Mouse (Mus musculus): ENCODE results near the gene Srms. TPM values are rescaled to one million over a fixed set of nuclear protein-coding genes. Genes with fewer than 3 reads are reported as not detected.
A peak's percentile ranks its signal among the peaks of the same experiment; 100 is the strongest.

Gene Srms
- 0.29 TPM in 1 of 2 replicates, not detected in the other for polyA plus RNA-seq (2014; fragmentation: Nextera tagmentation; extraction: Ambion mirVana)

GRCm38 (mm10) chr2:181213021-181213445, at the start of gene Srms:
Srms (minus strand) TSS chr2:181213185.
- peak; percentile 22; the same call in 1 of the 2 replicates for ATAC-seq (replicated peaks; ENCODE audit: insufficient number of reproducible peaks, low FRiP score, low TSS enrichment)
- Histone ChIP-seq H3K4me1 (ENCODE audit: control insufficient read depth, insufficient read depth, low read length) (no peaks in the 10 kb centered on the region), H3K4me3 (ENCODE audit: low read depth, low read length) (peak within 1 kb of the TSS; percentile 32), H3K9ac (ENCODE audit: low read depth, low read length) (no peak within 1 kb of the TSS), H3K4me2 (peak within 1 kb of the TSS; percentile 68), H3K9me3 (replicated peaks; ENCODE audit: control insufficient read depth, low read length) (no peaks in the 10 kb centered on the region), H3K27me3 (ENCODE audit: control insufficient read depth, insufficient read depth, low read length) (peaks cover 54% of the 10 kb centered on the region), H3K36me3 (ENCODE audit: control insufficient read depth, insufficient read depth, low read length) (no peaks in the 10 kb centered on the region), H3K27ac (ENCODE audit: low read depth, low read length) (no peak within 1 kb of the TSS)
- 3% methylated on average over 17 of the region's 17 CpGs for WGBS (ENCODE audit: insufficient replicate concordance)

GRCm38 (mm10) chr2:181253248-181253647, 40.3 kb upstream of the Srms start:
- no peak overlapping the region for H3K4me3 ChIP-seq (ENCODE audit: low read depth, low read length)
- H3K9me3 ChIP-seq (replicated peaks; ENCODE audit: control insufficient read depth, low read length), result no peaks in the 10 kb centered on the region
- 83% methylated on average over 1 of the region's 1 CpGs for WGBS (ENCODE audit: insufficient replicate concordance)
- H3K36me3 ChIP-seq (ENCODE audit: control insufficient read depth, insufficient read depth, low read length), result peaks cover 30% of the 10 kb centered on the region
- H3K4me1 ChIP-seq (ENCODE audit: control insufficient read depth, insufficient read depth, low read length), result no peaks in the 10 kb centered on the region
- H3K9ac ChIP-seq (ENCODE audit: low read depth, low read length), result no peak overlapping the region
- ATAC-seq (replicated peaks; ENCODE audit: insufficient number of reproducible peaks, low FRiP score, low TSS enrichment), result no peak
- H3K27me3 ChIP-seq (ENCODE audit: control insufficient read depth, insufficient read depth, low read length), result no peaks in the 10 kb centered on the region
- H3K27ac ChIP-seq (ENCODE audit: low read depth, low read length), result no peak overlapping the region
- no peak overlapping the region for H3K4me2 ChIP-seq

- peaks cover 24% of the 10 kb centered on the region for H3K36me3 ChIP-seq (ENCODE audit: control insufficient read depth, insufficient read depth, low read length)
Observed at GRCm38 (mm10) chr2:181251841-181252240, 38.9 kb upstream of the Srms start.

GRCm38 (mm10) chr2:181249217-181249616, 36.2 kb upstream of the Srms start:
- ATAC-seq (replicated peaks; ENCODE audit: insufficient number of reproducible peaks, low FRiP score, low TSS enrichment), result no peak
- H3K9me3 ChIP-seq (replicated peaks; ENCODE audit: control insufficient read depth, low read length), result no peaks in the 10 kb centered on the region
- H3K4me2 ChIP-seq, result no peak overlapping the region
- H3K36me3 ChIP-seq (ENCODE audit: control insufficient read depth, insufficient read depth, low read length), result peaks cover 14% of the 10 kb centered on the region
- H3K27me3 ChIP-seq (ENCODE audit: control insufficient read depth, insufficient read depth, low read length), result no peaks in the 10 kb centered on the region
- no peak overlapping the region for H3K9ac ChIP-seq (ENCODE audit: low read depth, low read length)
- no peaks in the 10 kb centered on the region for H3K4me1 ChIP-seq (ENCODE audit: control insufficient read depth, insufficient read depth, low read length)
- 76% methylated on average over 10 of the region's 10 CpGs for WGBS (ENCODE audit: insufficient replicate concordance)
- no peak overlapping the region for H3K27ac ChIP-seq (ENCODE audit: low read depth, low read length)
- H3K4me3 ChIP-seq (ENCODE audit: low read depth, low read length), result no peak overlapping the region

More at GRCm38 (mm10) chr2:181251841-181252240, 38.9 kb upstream of the Srms start:
- no peak for ATAC-seq (replicated peaks; ENCODE audit: insufficient number of reproducible peaks, low FRiP score, low TSS enrichment)
- 77% methylated on average over 1 of the region's 1 CpGs for WGBS (ENCODE audit: insufficient replicate concordance)
- Histone ChIP-seq H3K4me1 (ENCODE audit: control insufficient read depth, insufficient read depth, low read length) (no peaks in the 10 kb centered on the region), H3K27ac (ENCODE audit: low read depth, low read length) (no peak overlapping the region), H3K27me3 (ENCODE audit: control insufficient read depth, insufficient read depth, low read length) (no peaks in the 10 kb centered on the region), H3K9me3 (replicated peaks; ENCODE audit: control insufficient read depth, low read length) (no peaks in the 10 kb centered on the region), H3K4me3 (ENCODE audit: low read depth, low read length) (no peak overlapping the region), H3K9ac (ENCODE audit: low read depth, low read length) (no peak overlapping the region), H3K4me2 (no peak overlapping the region)

- Histone ChIP-seq H3K9me3 (replicated peaks; ENCODE audit: control insufficient read depth, low read length) (no peaks in the 10 kb centered on the region), H3K4me1 (ENCODE audit: control insufficient read depth, insufficient read depth, low read length) (no peaks in the 10 kb centered on the region), H3K9ac (ENCODE audit: low read depth, low read length) (no peak overlapping the region), H3K4me3 (ENCODE audit: low read depth, low read length) (no peak overlapping the region), H3K27ac (ENCODE audit: low read depth, low read length) (no peak overlapping the region), H3K4me2 (no peak overlapping the region), H3K36me3 (ENCODE audit: control insufficient read depth, insufficient read depth, low read length) (no peaks in the 10 kb centered on the region), H3K27me3 (ENCODE audit: control insufficient read depth, insufficient read depth, low read length) (no peaks in the 10 kb centered on the region)
- WGBS (ENCODE audit: insufficient replicate concordance), result 47% methylated on average over 2 of the region's 2 CpGs
- no peak for ATAC-seq (replicated peaks; ENCODE audit: insufficient number of reproducible peaks, low FRiP score, low TSS enrichment)
Observed at GRCm38 (mm10) chr2:181245031-181245430, 32.0 kb upstream of the Srms start.

- Histone ChIP-seq H3K4me2 (peak overlapping the region; percentile 25; the same call in 1 of the 2 replicates), H3K36me3 (ENCODE audit: control insufficient read depth, insufficient read depth, low read length) (no peaks in the 10 kb centered on the region), H3K27me3 (ENCODE audit: control insufficient read depth, insufficient read depth, low read length) (no peaks in the 10 kb centered on the region), H3K9ac (ENCODE audit: low read depth, low read length) (no peak overlapping the region), H3K27ac (ENCODE audit: low read depth, low read length) (no peak overlapping the region), H3K9me3 (replicated peaks; ENCODE audit: control insufficient read depth, low read length) (no peaks in the 10 kb centered on the region), H3K4me3 (ENCODE audit: low read depth, low read length) (no peak overlapping the region), H3K4me1 (ENCODE audit: control insufficient read depth, insufficient read depth, low read length) (no peaks in the 10 kb centered on the region)
- WGBS (ENCODE audit: insufficient replicate concordance), result 27% methylated on average over 11 of the region's 11 CpGs
- ATAC-seq (replicated peaks; ENCODE audit: insufficient number of reproducible peaks, low FRiP score, low TSS enrichment), result no peak
Observed at GRCm38 (mm10) chr2:181243706-181244394, 30.9 kb upstream of the Srms start.

- peak overlapping the region; percentile 58 for H3K4me3 ChIP-seq (ENCODE audit: low read depth, low read length)
- no peaks in the 10 kb centered on the region for H3K4me1 ChIP-seq (ENCODE audit: control insufficient read depth, insufficient read depth, low read length)
- 71% methylated on average over 3 of the region's 3 CpGs for WGBS (ENCODE audit: insufficient replicate concordance)
- peak overlapping the region; percentile 78 for H3K4me2 ChIP-seq
- peak overlapping the region; percentile 81 for H3K9ac ChIP-seq (ENCODE audit: low read depth, low read length)
- no peaks in the 10 kb centered on the region for H3K27me3 ChIP-seq (ENCODE audit: control insufficient read depth, insufficient read depth, low read length)
- no peaks in the 10 kb centered on the region for H3K9me3 ChIP-seq (replicated peaks; ENCODE audit: control insufficient read depth, low read length)
- no peak overlapping the region for H3K27ac ChIP-seq (ENCODE audit: low read depth, low read length)
- H3K36me3 ChIP-seq (ENCODE audit: control insufficient read depth, insufficient read depth, low read length), result no peaks in the 10 kb centered on the region
- ATAC-seq (replicated peaks; ENCODE audit: insufficient number of reproducible peaks, low FRiP score, low TSS enrichment), result no peak
Observed at GRCm38 (mm10) chr2:181242314-181242665, 29.3 kb upstream of the Srms start.

- Histone ChIP-seq H3K4me3 (ENCODE audit: low read depth, low read length) (peak within 1 kb of the TSS; percentile 58), H3K36me3 (ENCODE audit: control insufficient read depth, insufficient read depth, low read length) (no peaks in the 10 kb centered on the region), H3K9me3 (replicated peaks; ENCODE audit: control insufficient read depth, low read length) (no peaks in the 10 kb centered on the region), H3K27me3 (ENCODE audit: control insufficient read depth, insufficient read depth, low read length) (no peaks in the 10 kb centered on the region), H3K9ac (ENCODE audit: low read depth, low read length) (peak within 1 kb of the TSS; percentile 81), H3K4me1 (ENCODE audit: control insufficient read depth, insufficient read depth, low read length) (no peaks in the 10 kb centered on the region), H3K4me2 (peak within 1 kb of the TSS; percentile 78), H3K27ac (ENCODE audit: low read depth, low read length) (no peak within 1 kb of the TSS)
- ATAC-seq (replicated peaks; ENCODE audit: insufficient number of reproducible peaks, low FRiP score, low TSS enrichment), result peak; percentile 71
- 6% methylated on average over 16 of the region's 16 CpGs for WGBS (ENCODE audit: insufficient replicate concordance)
Observed at GRCm38 (mm10) chr2:181241602-181242313, 28.8 kb upstream of the Srms start, which contains the start of gene Helz2. Helz2 (minus strand) TSS chr2:181242027.

Measured in heart, embryonic 11.5 days (tissue).